Mouse (Mus musculus) ES-Bruce4 (cell line): ENCODE data around the gene Stk32c. TPM values are rescaled to one million over a fixed set of nuclear protein-coding genes. Genes with fewer than 3 reads are reported as not detected.

Source experiments
- H3K27ac ChIP-seq: 2 replicates; pipeline ENCODE4 v1.5.1; 2012; ENCODE audit warnings: low read length, inconsistent platforms; ENCODE audit not compliant: insufficient read depth
- H3K27me3 ChIP-seq: 2 replicates; pipeline ENCODE4 v1.6.1; 2012; ENCODE audit warnings: mild to moderate bottlenecking, low read length, inconsistent platforms; ENCODE audit not compliant: control insufficient read depth, poor library complexity, insufficient read depth, severe bottlenecking
- H3K36me3 ChIP-seq: 2 replicates; pipeline ENCODE4 v1.6.1; 2012; ENCODE audit warnings: inconsistent platforms, mild to moderate bottlenecking, low read length, moderate library complexity; ENCODE audit not compliant: control insufficient read depth, poor library complexity, insufficient read depth, severe bottlenecking
- H3K4me1 ChIP-seq: one replicate; pipeline ENCODE4 v1.8.1; 2011; ENCODE audit warnings: low read length; ENCODE audit not compliant: control insufficient read depth, insufficient read depth
- H3K4me3 ChIP-seq: 2 replicates; pipeline ENCODE4 v1.5.1; 2011; ENCODE audit warnings: low read depth, mild to moderate bottlenecking, low read length
- H3K9ac ChIP-seq: 2 replicates; pipeline ENCODE4 v1.6.1; 2012; ENCODE audit warnings: low read depth, mild to moderate bottlenecking, inconsistent platforms; ENCODE audit not compliant: poor library complexity, severe bottlenecking
- H3K9me3 ChIP-seq: replicated peaks from 2 replicates; pipeline ENCODE4 v1.6.1; 2012; ENCODE audit warnings: mild to moderate bottlenecking, low read length, inconsistent platforms; ENCODE audit not compliant: control insufficient read depth, poor library complexity, insufficient read depth, severe bottlenecking
- CTCF ChIP-seq: IDR thresholded peaks from one replicate; pipeline ENCODE4 v1.8.1; 2011; ENCODE audit warnings: low read depth, low read length
- EP300 ChIP-seq: IDR thresholded peaks from 2 replicates; pipeline ENCODE4 v1.6.1; 2011; ENCODE audit warnings: low read depth, low read length; ENCODE audit not compliant: insufficient read depth
- POLR2A ChIP-seq: IDR thresholded peaks from one replicate; pipeline ENCODE4 v1.8.1; 2011; ENCODE audit warnings: low read length; ENCODE audit not compliant: insufficient read depth
- polyA plus RNA-seq: library from polyadenylated mRNA; stranded (reverse); fragments of >200 nt; gene quantifications from 2 replicates; pipeline ENCODE4 v1.2.4, GENCODE M21; 2011; ENCODE audit warnings: low read depth; ENCODE audit not compliant: missing spikeins, insufficient read depth, insufficient read length

The Stk32c gene
- polyA plus RNA-seq, 1 experiment, result 0.42 TPM

GRCm38 (mm10) chr7:139218641-139219415, 5.7 kb upstream of the Stk32c start:
- no peak for TF ChIP-seq POLR2A
- no peak for TF ChIP-seq EP300
- no peak for TF ChIP-seq CTCF
- Histone ChIP-seq H3K27ac (no peak overlapping the region), H3K9me3 (no peaks in the 10 kb centered on the region), H3K4me3 (no peak overlapping the region), H3K4me1 (no peaks in the 10 kb centered on the region), H3K36me3 (no peaks in the 10 kb centered on the region), H3K9ac (no peak overlapping the region), H3K27me3 (no peaks in the 10 kb centered on the region)

- Histone ChIP-seq H3K4me1 (no peaks in the 10 kb centered on the region), H3K36me3 (no peaks in the 10 kb centered on the region), H3K9me3 (no peaks in the 10 kb centered on the region), H3K9ac (no peak overlapping the region), H3K27me3 (no peaks in the 10 kb centered on the region), H3K4me3 (no peak overlapping the region), H3K27ac (no peak overlapping the region)
- TF ChIP-seq CTCF (no peak), POLR2A (no peak), EP300 (no peak)
These were observed 3.9 kb upstream of the Stk32c start for GRCm38 (mm10) chr7:139217046-139217445.

- Histone ChIP-seq H3K27me3 (no peaks in the 10 kb centered on the region), H3K27ac (no peak overlapping the region), H3K4me3 (no peak overlapping the region), H3K9me3 (no peaks in the 10 kb centered on the region), H3K4me1 (no peaks in the 10 kb centered on the region), H3K9ac (no peak overlapping the region), H3K36me3 (no peaks in the 10 kb centered on the region)
- no peak for TF ChIP-seq EP300
- no peak for TF ChIP-seq POLR2A
- TF ChIP-seq CTCF, result no peak
These were observed 3.4 kb upstream of the Stk32c start for GRCm38 (mm10) chr7:139216464-139216863.

- Histone ChIP-seq H3K27me3 (no peaks in the 10 kb centered on the region), H3K4me1 (no peaks in the 10 kb centered on the region), H3K9ac (no peak overlapping the region), H3K4me3 (no peak overlapping the region), H3K36me3 (no peaks in the 10 kb centered on the region), H3K27ac (no peak overlapping the region), H3K9me3 (no peaks in the 10 kb centered on the region)
- no peak for TF ChIP-seq EP300
- TF ChIP-seq POLR2A, result no peak
- no peak for TF ChIP-seq CTCF
These were observed 2.8 kb upstream of the Stk32c start for GRCm38 (mm10) chr7:139215946-139216345.

GRCm38 (mm10) chr7:139215516-139215915, 2.4 kb upstream of the Stk32c start:
- Histone ChIP-seq H3K4me3 (no peak overlapping the region), H3K27me3 (no peaks in the 10 kb centered on the region), H3K9me3 (no peaks in the 10 kb centered on the region), H3K36me3 (no peaks in the 10 kb centered on the region), H3K9ac (no peak overlapping the region), H3K4me1 (no peaks in the 10 kb centered on the region), H3K27ac (no peak overlapping the region)
- TF ChIP-seq CTCF (no peak), EP300 (no peak), POLR2A (no peak)

- H3K4me3 ChIP-seq, result no peak overlapping the region
- H3K36me3 ChIP-seq, result no peaks in the 10 kb centered on the region
- H3K27ac ChIP-seq, result no peak overlapping the region
- no peaks in the 10 kb centered on the region for H3K27me3 ChIP-seq
- H3K4me1 ChIP-seq, result no peaks in the 10 kb centered on the region
- no peak for TF ChIP-seq CTCF
- TF ChIP-seq EP300, result no peak
- TF ChIP-seq POLR2A, result no peak
- H3K9me3 ChIP-seq, result no peaks in the 10 kb centered on the region
- no peak overlapping the region for H3K9ac ChIP-seq
These were observed 1.7 kb upstream of the Stk32c start for GRCm38 (mm10) chr7:139214596-139215340.
